Mouse (Mus musculus) NIH3T3 (cell line): ENCODE results near the gene Smg7.
A peak's percentile ranks its signal among the peaks of the same experiment; 100 is the strongest.
"Not testable (repeated sequence)": the region's sequence is repeated elsewhere in the genome, so short reads cannot be mapped to it uniquely, and the experiment has no call there.

Source experiments
- DNase-seq: peaks from one replicate; pipeline ENCODE4 v3.0.0-alpha.2; 2012; ENCODE audit warnings: low read depth

Gene Smg7

DNA sequence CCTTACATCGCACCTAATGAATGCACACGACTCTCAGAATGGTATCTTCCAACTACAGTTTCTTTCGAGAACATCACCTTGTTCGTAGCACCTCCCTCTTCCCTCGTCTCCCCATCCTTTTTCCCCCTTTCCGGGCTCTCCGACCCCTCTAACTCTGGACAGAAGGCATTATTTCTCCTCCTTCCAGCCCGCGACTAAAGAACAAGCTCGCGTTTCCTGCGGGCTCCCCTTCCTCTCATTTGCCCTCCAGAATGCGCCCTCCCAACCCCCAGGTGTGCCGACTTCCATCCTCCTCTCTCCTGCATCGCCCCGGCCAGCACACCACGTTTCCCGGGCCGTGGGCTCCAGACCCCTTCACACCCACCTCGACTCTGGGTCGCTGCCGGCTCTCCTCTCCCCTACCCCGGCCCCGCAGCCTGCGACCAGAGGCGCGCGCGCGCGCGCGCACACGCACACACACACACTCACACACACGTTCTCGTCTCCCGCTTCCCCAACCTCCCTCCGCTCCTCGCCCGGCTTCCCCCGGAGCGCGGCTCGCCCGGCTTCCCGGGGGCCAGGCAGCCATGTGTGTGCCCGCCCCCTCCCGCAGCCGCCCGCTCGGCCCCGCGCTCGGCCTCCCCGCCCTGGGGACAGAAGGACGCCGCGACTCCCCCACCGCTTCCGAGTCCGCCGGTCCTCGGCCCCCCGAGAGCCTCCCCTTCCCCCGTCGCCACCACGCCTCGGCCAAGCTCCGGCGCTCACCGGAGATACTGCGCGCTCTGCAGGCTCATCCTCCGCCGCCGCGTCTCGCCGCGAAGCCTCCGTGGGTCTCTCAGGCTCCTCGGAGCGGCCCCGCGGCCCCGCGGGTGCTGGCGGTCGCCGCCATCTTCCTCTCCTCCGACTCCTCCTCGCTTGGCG is at the start of gene Smg7:
Smg7 (minus strand) TSS at position 882 of the 900 bp plus-strand sequence.
- no peak for DNase-seq

DNA sequence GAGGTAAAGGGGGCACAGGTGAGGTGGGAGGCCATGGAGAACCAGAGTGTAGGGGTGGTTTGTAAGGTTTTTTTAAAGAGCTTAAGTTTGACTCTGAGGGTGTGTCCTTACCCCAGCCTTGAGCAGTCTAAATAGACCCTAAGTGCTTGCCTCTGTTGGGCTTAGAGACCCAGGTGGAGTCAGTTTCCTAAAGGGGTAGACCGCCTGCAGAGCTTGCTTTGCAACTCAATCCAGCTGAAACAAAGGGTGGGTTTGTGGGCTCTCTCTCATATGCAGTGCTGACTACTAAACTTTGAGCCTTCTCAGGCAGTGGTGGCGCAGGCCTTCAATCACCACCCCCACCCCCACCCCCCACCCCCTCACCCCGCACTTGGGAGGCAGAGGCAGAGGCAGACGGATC is 40.5 kb upstream of the Smg7 start:
- DNase-seq, result no peak

GRCm38 (mm10) chr1:152936365-152936764 is 33.9 kb upstream of the Smg7 start:
- no peak for DNase-seq

GRCm38 (mm10) chr1:152935476-152935875 is 33.0 kb upstream of the Smg7 start:
- no peak for DNase-seq

DNA sequence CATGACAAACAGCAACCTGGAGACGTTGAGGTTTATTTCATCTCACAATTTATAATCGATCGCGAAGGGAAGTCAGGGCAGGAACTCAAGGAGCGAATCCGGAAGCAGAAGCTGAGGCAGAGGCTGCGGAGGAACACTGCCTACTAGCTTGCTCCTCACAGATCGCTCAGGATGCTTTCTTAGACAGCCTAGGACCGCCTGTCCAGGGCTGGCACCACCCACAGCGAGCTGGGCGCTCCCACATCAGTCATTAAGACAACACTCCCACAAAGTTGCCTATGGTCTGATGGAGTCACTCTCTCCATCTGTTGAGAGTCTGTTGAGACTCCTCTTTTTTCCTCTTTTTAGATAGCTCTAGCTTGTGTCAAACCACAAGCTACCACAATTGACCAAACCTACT is 31.5 kb upstream of the Smg7 start:
- DNase-seq, result no peak

DNA sequence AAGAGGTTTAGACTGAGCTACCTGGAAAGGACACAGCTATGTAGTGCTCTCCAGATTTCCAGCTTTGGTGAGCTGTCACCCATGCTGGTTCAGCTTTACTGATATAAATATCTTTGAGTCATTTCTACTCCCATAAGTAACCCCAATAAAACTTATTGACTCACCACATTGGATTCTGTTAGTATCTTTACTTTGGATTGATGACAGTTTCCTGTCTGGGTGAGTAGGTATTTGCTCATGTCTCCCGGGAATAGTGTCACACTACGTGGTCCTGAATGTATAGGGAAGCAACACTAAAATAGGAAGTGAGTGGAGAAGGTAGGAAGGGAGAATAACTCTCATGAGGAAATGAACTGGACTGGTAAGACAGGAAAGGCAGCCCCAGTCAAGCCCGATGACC is 19.3 kb upstream of the Smg7 start:
- DNase-seq, result peak; percentile 48

DNA sequence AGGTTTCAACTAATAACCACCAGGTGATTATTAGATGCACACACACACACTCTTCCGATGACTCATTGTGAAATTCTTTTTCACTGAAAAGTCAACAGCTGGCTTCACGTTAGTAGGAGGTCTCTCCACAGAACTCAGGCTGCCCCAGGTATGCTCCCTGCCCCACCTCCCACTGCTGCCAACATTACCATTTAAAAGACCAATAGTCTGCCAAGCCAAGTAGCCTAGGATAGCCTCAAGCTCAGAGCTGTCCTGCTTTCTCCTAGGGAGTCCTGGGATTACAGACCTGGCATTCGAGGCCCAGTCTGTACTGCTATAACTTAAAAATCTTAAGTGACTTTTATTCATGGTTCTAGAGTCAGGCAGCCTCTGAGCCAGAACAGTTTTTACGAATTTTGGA is 15.2 kb upstream of the Smg7 start:
- DNase-seq, result no peak

DNA sequence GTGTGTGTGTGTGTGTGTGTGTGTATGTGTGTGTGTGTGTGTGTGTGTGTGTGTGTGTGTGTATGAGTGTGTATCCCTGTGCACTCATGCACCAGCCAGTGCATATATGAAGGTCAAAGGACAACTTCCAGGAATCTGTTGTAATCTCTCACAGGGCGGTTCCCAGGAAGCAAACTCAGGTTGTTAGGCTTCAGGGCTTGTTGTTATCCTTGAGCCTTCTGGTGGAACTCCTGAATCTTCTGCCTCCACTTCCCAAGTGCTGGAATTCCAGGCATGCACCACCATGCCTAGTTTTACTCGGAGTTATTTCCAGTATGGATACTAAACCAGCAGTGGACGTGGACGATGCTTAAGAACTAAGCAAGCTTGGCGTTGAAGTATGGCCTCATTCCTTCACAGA is 14.5 kb upstream of the Smg7 start:
- DNase-seq, result no peak

- DNase-seq, result no peak
These were observed 13.3 kb upstream of the Smg7 start for GRCm38 (mm10) chr1:152915766-152916165.

DNA sequence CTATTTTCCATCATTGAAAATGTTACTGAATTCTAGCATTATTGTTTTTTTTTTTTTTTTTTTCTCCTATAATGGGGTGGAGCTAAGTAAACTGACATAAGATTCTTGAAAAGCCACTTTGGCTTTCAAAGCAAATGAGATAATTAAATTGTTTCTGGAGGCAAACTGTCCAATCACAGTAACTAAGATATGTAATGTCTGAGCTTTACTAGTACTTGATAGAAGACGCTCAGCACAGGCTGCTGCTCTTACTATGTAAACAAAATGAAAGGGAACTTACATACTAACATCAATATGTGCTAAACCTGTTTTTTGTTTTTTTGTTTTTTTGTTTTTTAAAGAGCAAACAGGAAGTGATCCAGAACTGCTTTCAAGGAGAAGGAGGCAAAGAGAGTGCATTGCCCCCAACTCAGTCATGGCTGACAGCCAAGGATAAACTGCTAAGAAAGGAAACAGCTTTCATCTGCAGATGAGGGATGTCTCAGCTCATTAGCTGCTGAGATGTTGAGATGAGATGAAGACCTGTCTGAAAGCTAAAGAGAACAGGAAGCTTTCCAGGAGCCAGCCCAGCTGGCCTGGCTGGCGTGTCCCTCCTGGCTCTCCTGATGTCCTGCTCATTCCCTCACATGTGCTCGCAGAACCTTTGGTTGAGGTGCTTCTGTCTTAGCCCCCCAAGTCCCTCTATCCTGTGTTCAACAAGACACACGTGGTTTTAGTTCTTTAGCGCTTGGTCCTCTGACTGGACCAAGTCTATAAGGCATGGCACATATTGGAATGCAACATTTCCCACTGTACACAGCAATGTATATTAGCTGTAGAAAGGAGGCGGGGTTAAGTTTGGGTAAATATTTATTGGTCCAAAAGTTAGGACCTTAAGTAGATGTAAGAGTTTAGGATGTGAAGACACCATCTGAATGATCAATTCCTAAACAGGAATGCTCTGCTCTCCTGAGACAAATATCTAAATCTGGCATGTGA is 11.3 kb upstream of the Smg7 start:
- DNase-seq, result no peak

DNA sequence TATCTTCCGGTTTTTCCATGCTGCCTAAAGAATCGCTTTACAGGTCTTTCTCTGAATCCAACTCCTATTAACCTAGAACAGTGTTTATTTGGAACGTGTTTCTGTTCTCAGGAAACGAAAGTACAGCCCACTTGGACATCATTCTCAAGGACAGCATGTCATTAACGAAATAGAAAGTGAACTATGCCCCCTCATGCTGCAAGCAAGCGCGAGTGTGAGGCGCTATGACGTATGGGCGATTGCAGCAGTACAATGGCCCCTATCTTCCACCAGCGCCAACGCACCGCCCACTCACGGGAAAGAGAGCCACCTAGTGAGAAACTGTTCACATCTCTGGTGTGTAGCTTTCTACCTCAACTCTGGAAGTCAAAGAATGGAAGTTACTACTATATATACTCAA is 2.0 kb upstream of the Smg7 start:
- peak; percentile 94 for DNase-seq

GRCm38 (mm10) chr1:152903591-152904135 is 1.2 kb upstream of the Smg7 start:
- no peak for DNase-seq

- peak; percentile 98 for DNase-seq
These were observed 445 bp upstream of the Smg7 start for GRCm38 (mm10) chr1:152902665-152903516.

DNA sequence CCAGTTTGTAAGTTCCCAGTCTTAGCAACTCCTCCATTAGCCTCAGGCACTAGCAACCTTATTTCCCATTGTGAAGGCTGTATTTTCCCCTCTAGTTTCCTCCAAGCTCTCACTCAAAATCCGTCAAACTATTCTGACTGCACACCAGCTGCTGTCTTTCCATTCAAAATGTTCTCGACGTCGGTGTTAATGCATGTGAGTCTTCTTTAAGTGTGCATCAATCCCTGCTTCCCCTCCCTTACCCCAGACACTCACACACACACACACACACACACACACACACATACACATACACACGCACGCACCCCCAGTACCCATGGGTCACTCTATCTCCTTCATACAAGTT is 1.1 kb downstream of the Smg7 start:
- DNase-seq, result peak; percentile 39

GRCm38 (mm10) chr1:152888086-152888485 is 14.4 kb downstream of the Smg7 start:
- not testable (repeated sequence) for DNase-seq

GRCm38 (mm10) chr1:152871031-152871430 is 31.4 kb downstream of the Smg7 start:
- no peak for DNase-seq

DNA sequence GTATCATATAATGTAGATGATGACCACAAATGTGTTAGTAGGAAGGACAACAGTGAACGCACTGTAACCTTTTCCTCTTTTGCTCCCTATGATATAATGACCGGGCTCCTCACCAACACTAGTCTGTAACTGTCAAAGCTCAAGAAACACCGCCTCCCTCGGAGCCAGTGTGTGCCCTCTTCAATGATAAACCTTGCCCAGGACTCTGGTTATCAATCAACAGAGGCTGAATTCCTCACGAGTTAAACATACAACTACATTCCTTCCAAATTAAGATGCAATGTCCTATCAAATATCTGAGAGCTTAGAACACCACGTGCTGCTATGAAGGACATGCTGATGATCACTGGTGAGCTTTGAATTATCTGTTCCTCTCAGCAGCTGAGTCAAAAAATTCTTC is 32.5 kb downstream of the Smg7 start:
- no peak for DNase-seq

DNA sequence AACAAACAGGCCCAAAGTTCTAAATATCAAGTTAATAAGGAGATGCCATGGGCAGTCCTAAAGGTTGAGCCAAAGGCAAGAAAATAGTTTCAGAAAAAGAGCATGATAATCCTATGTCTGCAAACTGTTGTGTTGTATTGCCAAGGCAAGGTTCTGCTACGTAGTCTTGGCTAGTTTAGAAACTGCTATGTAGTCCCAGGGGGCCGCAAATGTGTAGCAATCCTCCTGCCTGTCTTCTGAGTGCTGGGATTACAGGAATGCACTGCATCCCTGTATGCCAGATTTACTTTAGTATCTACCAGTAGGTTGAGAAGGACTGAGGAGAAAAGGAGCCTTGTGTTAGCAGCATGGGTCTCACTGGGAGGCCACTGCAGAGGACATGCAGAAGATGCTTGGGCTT is 55.6 kb downstream of the Smg7 start:
- peak; percentile 68 for DNase-seq

- no peak for DNase-seq
These were observed 57.2 kb downstream of the Smg7 start for GRCm38 (mm10) chr1:152845211-152845730.

GRCm38 (mm10) chr1:152844634-152845033 is 57.8 kb downstream of the Smg7 start:
- no peak for DNase-seq

GRCm38 (mm10) chr1:152841057-152841456 is 61.4 kb downstream of the Smg7 start:
- no peak for DNase-seq
